Mouse (Mus musculus): ENCODE data around the gene Lrch1.

Lrch1 gene

DNA sequence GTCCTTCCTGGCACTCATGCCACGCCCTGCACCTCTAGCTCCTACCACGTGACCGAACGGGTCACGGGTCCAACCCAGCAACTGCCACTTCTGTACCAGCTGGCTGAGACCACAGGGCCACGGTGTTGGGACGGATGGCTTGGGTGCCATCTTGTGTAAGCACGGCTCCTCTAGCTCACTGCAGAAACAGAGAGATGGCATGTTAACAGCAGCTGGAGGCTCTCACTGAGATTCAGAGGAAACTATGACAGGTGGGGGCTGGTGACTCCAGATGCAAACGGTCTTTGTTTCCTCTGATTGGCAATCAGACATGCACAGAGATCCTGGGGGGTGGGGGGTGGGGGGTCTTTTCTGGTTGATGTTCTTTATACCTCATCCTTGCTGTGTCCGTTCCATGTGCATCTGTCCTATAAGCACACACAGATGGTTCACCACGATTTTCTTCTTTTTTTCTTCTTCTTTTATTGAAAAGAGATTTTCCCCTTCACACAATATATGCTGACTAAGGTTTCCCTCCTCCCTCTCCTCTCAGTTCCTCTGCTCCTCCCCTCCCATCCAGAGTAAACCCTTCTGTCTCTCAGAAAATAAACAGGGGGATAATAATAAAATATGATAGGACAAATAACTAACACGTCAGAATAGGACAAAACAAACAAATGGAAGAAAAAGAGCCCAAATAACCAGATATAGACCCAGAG is 25.5 kb downstream of the Lrch1 start:
- DNase-seq (ENCODE audit: low read depth, low spot score), result no peak

DNA sequence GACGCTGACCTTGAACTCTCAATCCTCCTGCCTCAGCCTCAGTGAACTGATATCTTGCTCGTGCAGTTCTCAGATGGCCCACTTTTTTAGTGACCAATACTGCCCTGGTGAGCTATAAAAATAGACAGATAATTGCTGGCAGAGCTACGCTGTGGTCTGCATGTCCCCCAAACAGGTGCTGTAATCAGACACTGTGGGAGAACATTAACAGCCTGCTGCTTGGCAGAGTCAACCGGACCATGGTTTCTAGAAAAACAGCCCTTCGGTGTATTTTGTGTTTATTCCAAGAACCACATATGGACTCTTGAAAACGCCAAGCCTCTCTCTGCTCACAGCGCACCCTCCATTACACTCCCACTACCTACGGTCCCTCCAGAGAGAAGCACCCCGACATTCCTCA is 26.2 kb downstream of the Lrch1 start:
- no peak for DNase-seq (ENCODE audit: low read depth, low spot score)

DNA sequence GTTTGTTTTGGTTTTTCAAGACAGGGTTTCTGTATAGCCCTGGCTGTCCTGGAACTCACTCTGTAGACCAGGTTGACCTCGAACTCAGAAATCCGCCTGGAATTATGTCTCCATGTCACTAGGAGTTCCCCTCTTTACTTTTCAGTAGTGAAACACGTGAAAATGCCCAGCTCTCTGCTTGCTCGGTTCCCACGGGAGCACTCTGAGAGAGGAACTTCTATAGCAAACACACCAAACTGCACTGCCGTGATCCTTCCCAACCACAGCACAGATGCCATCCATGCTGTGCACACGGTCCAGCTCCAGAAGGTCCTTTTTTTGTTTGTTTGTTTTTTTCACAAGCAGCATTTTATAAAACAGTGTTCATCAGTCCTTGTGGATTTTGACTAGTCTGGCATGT is 28.5 kb downstream of the Lrch1 start:
- DNase-seq (ENCODE audit: low read depth, low spot score), result no peak

DNA sequence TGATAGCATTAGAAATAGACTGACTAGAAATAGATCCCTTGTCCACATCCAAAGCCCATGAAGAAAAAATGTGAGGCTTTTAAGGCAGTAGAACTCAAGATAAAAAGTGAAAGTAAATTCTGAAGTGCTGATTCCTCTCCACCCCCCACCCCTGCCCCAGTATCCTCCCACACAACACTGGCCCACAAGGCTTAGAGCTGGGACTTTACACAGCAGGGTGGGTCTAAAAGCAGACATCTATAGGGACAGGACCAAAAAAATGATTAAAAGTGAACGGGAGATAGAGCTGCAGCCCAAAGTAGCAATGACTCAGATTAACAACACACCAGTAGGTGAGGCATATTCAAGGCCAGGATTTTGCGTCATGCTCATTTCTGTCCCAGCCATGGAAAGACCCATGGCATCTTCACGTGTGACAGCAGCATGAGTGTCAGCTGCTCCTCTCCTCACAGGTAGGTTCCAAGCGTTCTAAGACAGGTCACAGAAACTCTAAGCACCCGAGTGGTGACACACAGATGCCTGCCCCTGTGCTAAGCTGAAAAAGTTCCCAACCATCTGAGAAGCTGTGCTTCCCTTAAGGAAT is 29.1 kb downstream of the Lrch1 start:
- DNase-seq (ENCODE audit: low read depth, low spot score), result no peak

DNA sequence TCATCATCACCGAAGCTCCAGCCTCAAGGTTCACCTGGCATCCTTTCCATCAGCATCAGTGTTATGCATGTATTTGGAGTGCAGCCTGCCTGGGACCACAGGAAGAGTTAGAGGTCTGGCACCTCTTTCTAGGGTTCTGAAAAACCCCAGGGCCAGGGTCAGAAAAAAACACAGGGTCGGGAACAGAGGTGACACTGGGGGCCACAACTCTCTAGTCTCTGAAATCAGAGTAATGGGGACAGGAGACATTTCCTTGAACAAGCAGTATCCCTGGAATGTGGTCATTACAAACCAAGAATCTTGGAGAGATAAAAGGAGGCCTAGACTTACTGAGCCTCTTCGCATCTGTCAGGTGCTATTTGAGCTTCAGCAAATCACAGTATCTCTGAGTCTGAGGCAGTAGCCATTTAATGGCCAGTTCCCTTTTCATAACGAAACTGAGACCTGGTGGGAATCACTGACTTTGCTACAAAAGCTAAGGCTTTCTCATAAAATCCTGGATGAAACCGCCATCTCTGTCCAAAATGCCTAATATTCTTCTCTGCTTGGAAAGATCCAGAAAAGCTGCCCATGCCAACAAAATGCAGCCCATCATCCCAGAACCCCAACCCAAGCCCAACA is 30.1 kb downstream of the Lrch1 start:
- no peak for DNase-seq (ENCODE audit: low read depth, low spot score)

DNA sequence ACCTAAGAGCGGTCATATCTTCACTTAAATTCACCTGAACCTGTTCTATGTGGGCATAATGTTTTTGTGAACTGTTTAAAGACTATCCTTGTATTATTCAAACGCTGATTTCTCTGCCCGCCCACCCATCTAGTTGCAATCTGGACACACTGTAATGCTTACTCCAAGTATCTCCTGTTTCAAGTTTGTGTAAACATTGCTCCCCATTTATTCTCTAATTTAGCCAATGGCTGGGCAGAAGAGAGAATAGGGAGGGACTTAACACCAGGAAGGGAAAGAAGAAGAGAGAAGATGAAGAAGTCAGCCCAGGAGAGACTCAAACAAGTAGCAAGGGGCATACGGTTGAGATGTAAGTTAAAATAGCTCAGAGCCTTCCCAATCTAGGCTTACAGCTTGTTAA is 31.0 kb downstream of the Lrch1 start:
- DNase-seq (ENCODE audit: low read depth, low spot score), result no peak

DNA sequence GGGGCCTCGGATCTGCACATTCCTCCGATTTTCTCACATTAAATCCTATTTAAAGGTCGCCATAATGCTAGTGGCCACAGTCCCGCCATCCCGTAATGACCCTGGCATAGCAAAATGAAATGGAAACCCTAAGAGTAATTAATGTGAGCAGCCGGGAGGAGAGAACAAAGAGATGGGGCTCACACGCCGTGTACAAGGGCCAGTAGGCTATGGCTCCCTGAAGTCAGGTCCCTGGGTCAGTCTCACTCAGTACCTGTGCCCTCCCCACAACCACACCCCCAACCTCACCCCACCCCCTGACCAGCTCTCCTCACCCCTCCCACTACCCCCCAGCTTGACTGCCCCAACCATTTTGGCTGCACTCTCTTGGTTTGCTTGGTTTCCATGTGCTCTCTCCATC is 31.6 kb downstream of the Lrch1 start:
- DNase-seq (ENCODE audit: low read depth, low spot score), result no peak

DNA sequence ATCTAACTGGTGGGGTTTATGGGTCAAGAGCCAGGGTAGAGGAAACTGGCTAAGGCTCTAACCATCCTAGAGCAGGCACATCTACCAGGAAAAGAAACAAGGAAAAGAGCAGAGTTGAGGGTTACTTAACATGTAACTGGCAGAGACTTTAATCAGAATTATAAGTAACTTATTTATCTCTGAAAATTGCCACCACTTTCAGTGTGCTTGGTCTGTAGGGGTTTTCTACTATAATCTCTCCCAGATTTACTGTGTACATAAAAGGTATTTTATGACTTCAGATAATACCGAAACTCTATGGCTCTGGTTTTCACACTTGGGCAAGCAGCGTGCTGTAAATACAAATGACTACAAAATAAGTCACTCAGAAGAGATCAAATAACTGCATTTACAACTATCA is 32.0 kb downstream of the Lrch1 start:
- DNase-seq (ENCODE audit: low read depth, low spot score), result no peak

DNA sequence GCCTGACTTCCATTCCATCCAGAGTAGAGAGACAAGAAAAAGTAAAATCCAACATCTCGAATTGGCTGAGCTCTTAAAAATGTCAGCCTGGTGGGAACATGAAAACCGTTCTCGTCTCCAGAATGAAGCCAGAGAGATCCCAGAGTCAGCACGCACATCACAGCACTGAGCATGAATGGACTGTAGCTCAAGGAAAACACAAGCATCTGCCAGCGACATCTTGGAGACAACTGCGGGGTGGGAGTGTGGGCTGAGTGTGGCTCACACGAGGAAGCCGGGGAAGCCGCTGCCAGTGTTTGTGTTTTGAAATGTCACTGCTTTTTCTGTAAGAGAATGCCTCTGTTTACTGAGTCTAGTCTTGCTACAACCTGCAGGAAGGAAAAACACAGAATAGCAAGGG is 32.7 kb downstream of the Lrch1 start:
- no peak for DNase-seq (ENCODE audit: low read depth, low spot score)

DNA sequence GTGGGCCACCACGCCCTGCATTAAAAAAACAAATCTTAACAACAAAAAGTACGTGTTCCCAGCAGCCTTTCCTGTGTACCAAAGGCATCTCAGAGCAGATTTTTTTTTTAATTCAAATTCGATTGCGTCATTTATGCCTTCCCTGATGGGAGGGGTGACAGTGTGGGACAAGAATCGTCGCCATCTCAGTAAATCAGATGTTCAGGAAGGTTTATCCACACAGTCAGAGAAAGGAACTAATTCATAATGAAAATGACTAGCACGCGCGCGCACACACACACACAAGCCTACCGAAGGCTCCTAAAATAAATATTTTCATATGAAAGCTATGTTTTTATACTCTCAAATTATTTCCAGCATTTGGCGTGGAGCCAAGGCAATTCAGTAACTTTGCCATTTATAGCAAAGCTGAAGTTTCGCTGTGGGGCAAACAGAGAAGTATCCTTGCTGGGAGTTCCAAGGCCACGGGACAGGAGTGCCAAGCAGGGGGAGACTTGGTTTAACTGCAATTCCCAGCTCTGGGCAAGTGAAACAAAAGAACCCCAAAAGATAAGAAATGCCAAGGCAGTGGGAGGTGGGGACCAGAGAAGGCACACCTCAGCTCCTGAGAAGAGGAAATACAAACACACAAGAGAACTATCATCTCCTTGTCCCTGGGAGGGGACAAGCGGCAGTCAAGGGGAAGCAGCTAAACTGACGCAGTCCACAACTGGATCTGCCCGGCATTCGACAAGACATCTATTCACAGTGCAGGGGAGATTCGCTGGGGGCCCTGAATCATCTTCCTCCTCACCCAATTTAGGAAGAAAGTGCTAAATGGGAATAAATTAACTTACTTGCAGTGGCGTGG is 34.1 kb downstream of the Lrch1 start:
- no peak for DNase-seq (ENCODE audit: low read depth, low spot score)

DNA sequence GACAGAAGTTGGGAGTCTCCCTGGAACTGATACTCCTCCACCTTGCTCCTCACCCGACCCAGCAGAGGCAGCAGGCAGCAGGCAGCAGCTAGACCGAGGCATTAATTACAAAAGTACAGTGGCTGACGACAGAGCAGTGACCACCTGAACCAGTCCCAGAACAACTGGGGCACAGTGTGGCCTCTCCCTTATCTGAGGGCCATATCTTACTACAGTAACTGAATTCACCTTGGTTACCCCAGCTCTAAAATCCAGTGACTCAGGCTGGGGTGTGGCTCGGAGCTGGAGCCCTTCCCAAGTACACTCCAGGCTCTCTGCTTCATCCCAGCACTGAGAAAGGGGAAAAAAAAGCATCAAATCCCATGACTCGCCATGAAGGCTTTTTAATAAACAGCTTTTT is 37.3 kb downstream of the Lrch1 start:
- DNase-seq (ENCODE audit: low read depth, low spot score), result no peak

DNA sequence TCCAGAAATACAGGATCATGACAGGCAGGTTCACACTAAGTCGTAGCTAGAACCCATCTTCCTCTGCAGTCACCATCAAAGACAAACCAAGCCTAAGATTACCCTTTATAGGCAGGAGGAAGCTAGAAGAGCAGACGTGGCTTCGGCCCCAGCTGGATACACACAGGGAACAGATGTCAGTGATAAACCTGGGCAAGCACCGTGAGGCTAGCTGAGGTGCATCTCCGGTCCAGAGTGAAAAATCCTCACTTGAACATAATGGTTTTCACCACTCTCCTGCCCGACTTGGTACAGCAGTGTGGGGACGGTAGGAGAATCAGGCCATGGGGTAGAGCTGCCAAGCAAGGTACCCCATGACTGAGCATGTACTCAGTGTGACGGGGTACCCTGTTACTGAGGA is 38.7 kb downstream of the Lrch1 start:
- no peak for DNase-seq (ENCODE audit: low read depth, low spot score)

DNA sequence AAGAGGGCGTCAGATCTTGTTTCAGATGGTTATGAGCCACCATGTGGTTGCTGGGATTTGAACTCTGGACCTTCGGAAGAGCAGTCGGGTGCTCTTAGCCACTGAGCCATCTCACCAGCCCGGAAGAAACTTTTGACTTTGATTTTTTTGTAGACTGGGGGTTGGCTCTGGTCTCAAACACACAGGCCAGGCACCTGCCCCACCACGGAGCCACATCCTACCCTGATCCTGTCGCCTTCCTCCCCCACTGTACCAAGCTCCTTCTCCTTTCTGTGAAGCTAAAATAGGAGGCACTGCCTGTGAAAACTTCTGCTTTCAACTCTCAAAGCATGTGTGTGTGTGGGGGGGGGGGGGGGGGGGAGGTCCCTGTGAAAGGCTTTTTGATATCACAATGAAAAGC is 39.4 kb downstream of the Lrch1 start:
- no peak for DNase-seq (ENCODE audit: low read depth, low spot score)

DNA sequence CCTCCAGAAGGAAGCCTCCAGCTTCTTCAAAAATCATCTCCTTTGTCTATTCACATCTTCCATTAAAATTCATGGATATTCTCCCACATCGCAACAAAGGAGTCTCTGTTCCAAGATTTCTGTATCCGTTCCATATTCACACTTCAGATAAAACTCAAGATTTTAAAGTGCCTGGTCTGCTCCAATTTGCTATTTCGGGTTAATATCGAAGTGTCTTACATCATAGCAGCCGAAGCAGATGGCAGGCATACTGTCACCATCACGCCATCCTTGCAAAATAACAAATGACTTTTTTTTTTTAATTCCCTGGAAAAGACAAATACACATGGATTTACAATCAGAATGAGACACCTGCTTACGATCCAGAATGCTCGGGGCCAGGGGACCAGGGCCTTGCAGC is 40.0 kb downstream of the Lrch1 start:
- DNase-seq (ENCODE audit: low read depth, low spot score), result no peak

DNA sequence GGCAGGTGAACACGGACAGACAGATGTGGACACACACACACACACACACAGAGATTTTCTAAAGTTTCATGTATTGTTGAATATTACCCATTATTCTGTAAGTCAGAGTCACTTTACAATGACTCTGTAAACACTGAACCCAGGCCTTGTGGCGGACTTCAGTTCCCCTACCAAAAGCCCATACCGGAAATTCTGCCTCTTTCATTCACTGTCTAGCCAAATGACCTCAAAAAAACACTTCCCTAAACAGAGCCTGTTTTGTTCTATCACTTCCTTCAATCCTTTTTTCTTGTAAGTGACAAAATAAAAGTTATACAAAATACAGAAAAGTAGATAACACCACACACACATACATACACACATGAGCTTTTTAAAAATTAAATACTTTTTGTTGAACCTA is 41.7 kb downstream of the Lrch1 start:
- DNase-seq (ENCODE audit: low read depth, low spot score), result no peak

DNA sequence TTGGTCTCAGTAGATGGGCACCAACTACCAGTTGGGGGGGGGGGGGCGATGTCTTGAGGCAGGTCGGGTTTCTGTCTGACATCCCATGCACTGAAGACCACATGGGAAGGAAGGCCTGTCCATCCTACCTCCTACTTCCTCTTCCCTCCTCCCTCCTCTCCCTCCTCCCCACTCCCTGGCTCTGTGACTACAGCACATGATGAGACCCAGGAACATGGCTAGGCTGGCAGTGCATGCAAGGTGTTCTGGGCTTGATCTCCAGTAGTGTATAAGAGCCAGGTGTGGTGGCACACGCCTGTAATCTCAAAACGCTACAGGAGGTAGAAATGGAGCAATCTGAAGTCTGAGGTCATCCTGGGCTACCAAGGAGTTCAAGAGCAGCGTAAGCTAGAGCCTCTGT is 43.2 kb downstream of the Lrch1 start:
- DNase-seq (ENCODE audit: low read depth, low spot score), result no peak

DNA sequence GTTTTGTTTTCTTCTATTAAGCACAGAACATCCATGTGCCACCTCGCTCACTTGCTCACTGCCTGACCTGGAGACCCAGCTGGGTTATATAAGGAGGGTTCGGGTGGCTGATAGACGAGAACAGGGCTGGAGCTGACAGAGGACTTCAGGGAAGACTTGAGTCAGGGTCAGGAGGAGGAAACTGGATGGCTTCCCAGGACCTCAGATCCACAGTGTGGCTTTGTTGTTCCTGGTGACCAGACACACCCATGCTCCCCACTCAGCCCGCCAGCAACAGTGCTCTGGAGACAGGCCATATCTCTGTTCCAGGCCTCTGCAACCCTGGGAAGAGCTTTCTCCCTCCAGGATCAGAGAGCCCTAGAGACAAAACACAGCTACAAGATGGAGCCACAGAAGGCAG is 44.6 kb downstream of the Lrch1 start:
- no peak for DNase-seq (ENCODE audit: low read depth, low spot score)

DNA sequence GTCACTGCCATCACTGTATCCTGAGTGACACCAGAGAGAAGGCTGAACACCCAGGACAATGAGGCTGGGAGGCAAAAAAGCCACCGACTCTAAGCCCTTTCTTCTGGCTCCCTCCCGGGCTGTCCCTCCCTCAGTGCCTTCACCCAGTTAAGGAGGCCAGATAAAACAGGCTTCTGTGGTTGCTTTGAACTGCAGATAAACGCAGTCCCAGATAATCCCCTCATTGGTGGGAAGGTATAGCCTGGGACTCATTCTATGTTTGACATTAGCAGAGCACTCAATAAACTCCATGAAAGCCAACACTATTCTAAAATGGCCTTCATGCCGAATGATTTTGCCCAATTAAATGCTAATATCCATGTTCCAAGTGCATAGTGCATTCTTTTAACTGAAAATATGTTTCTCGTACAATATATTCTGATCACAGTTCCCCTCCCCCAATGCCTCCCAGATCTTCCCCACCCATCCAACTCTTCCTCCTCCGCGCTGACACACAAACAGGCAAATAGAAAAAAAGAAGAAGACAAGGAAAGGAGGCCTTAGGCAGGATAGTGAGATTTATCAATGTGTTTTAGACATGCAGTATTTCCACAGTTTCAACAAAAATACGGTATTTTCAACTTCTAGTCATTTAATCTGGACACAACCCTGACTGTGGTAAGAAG is 46.8 kb downstream of the Lrch1 start:
- DNase-seq (ENCODE audit: low read depth, low spot score), result no peak

DNA sequence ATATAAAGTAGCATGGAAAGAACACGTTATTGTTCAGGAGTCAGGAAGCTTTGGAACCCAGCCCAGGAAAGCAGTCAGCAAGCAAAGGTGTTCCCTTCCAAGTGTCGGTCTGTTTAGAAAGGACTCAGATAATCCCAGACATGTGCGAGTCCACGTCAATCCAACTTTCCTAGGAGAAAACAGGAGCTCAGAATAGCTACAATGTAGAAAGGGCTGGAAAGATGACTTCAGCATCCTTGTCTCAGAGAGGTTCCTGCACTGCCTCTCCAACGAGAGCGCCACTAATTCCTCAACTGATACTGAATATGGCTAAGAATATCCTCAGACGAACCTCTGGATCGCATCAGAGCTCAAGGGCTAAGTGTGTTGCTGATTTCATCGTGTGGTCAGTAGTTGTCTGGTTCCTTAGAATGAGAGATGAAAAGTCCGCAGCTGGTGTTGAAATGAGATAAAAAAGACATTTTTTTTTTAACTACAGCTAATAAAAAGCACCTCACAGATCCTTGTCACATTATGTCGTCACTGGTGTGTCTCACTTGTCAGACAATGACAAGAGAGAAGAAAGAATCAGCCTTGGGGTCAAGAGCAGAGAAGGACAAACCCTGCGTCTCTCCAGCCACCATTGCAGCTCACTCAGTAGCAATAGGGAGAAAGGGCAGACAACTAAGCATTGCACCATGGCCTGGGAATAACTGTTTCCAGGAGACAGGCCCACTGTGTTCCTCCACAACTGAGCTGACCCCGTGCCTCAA is 47.5 kb downstream of the Lrch1 start:
- no peak for DNase-seq (ENCODE audit: low read depth, low spot score)

DNA sequence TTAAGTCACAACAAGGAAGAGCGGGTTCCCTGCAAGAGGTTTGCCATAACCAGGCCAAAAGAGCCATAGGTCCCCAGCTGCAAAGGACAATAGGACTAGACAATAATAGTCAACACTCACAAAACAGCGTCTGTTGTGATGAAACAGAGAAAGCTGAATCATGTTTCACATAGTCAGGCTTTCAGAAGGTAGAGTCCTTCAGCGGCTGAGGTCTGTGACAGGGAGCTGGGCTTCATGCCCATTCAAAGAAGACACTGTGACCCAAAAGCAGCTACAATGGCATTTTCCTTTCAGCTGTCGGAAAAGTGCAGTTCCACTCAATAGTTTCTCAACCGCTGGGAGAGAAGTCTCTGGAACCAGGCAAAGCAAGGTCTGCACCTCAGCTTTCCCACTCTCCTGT is 48.7 kb downstream of the Lrch1 start:
- no peak for DNase-seq (ENCODE audit: low read depth, low spot score)

DNA sequence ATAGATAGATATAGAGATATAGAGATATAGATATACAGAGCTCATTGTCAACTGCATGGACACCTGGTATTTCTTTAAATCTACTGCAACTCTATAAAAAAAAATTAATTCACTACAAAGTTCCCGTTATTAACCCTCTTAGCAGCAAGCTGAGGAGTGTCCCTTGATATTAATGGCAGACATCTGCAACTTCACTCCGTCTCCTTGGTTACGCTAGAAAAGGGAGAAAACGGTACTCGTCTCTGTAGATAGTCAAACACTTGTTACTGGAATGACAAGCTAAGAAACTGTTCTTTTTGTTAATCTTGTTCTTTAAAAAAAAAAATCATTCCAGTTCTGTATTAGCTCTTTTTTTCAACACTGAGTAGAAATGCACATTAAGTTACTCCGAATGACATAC is 54.0 kb downstream of the Lrch1 start:
- DNase-seq (ENCODE audit: low read depth, low spot score), result no peak
